Mouse (Mus musculus) MEL (cell line): ENCODE results near the gene Pax3.

Source experiments
- CHD2 ChIP-seq: IDR thresholded peaks from 2 replicates; pipeline ENCODE4 v1.6.1; 2011; ENCODE audit warnings: low read length, improper control_type of control experiment
- CTCF ChIP-seq, 3 experiments: IDR thresholded peaks in 2 of 3; conservative IDR thresholded peaks in 1 of 3; 2 replicates each; pipeline ENCODE4 v1.5.1; 2011 to 2012; ENCODE audit warnings: low read length in 3 of 3, low read depth in 2 of 3, mild to moderate bottlenecking in 2 of 3, improper control_type of control experiment in 1 of 3, inconsistent platforms in 1 of 3, mixed read lengths in 1 of 3, moderate library complexity in 1 of 3; ENCODE audit not compliant: control insufficient read depth in 1 of 3, insufficient read depth in 1 of 3, poor library complexity in 1 of 3, severe bottlenecking in 1 of 3
- EP300 ChIP-seq, 2 experiments: IDR thresholded peaks; 2 replicates each; pipeline ENCODE4 v1.6.1; 2011; ENCODE audit warnings: improper control_type of control experiment in 2 of 2, low read length in 2 of 2, low read depth in 1 of 2, mild to moderate bottlenecking in 1 of 2
- USF1 ChIP-seq: IDR thresholded peaks from 2 replicates; pipeline ENCODE4 v1.6.1; 2014; ENCODE audit warnings: low read depth, mild to moderate bottlenecking, inconsistent platforms, low read length, improper control_type of control experiment, moderate library complexity

DNA sequence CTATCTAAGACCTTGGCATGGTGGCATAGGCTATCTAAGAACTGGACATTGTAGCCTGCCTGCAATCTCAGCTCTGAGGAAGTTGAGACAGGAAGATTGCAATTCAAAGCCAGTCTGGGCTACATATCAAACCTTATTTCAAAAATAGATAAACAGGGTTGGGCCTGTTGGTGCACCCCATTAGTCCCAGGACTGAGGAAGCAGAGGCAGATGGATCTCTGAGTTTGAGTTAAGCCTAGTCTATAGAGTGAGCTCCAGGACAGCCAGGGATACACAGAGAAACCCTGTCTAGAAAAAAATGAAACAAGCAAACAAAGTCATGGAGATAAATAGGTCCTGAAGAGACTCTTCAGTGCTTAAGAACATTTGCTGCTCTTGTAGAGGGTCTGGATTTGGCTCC lies 32.9 kb upstream of the Pax3 start:
- TF ChIP-seq USF1 (no peak), CHD2 (no peak), EP300 (IDR thresholded peaks at IDR 0.05; ENCODE audit: low read depth in 1 of 2, low read length in 2 of 2) (no peak), CTCF (IDR thresholded peaks at IDR 0.05 in 2 of 3, conservative IDR thresholded peaks at IDR 0.05 in 1 of 3; ENCODE audit: control insufficient read depth in 1 of 3, insufficient read depth in 1 of 3, low read depth in 2 of 3, low read length in 3 of 3, poor library complexity in 1 of 3, severe bottlenecking in 1 of 3) (no peak)
